Mouse (Mus musculus) stomach, postnatal 0 days (tissue): ENCODE results near the gene Susd3. TPM values are rescaled to one million over a fixed set of nuclear protein-coding genes. Genes with fewer than 3 reads are reported as not detected.

Experiments used
- ATAC-seq: fragments of 200-750 bp; cut with Nextera tagmentation; 2 replicates; pipeline ENCODE4 v1.8.0; 2017; ENCODE audit not compliant: low FRiP score, low TSS enrichment
- DNase-seq: peaks from one replicate; pipeline ENCODE4 v3.0.0-alpha.2; 2016; ENCODE audit warnings: low spot score
- H3K27ac ChIP-seq: fragments of 300-500 bp; sonication (generic); replicated peaks from 2 replicates; pipeline ENCODE4 v1.5.1; 2014; ENCODE audit warnings: mild to moderate bottlenecking, control low read depth
- H3K27me3 ChIP-seq: fragments of 300-500 bp; sonication (generic); 2 replicates; pipeline ENCODE4 v1.6.1; 2014; ENCODE audit warnings: low read length; ENCODE audit not compliant: control insufficient read depth, insufficient read depth
- H3K36me3 ChIP-seq: fragments of 300-500 bp; sonication (generic); 2 replicates; pipeline ENCODE4 v1.6.1; 2014; ENCODE audit warnings: low read length, mixed read lengths; ENCODE audit not compliant: control insufficient read depth, insufficient read depth
- H3K4me1 ChIP-seq: fragments of 300-500 bp; sonication (generic); replicated peaks from 2 replicates; pipeline ENCODE4 v1.6.1; 2014; ENCODE audit warnings: antibody characterized with exemption; ENCODE audit not compliant: control insufficient read depth, insufficient read depth
- H3K4me2 ChIP-seq: fragments of 300-500 bp; sonication (generic); replicated peaks from 2 replicates; pipeline ENCODE4 v1.6.1; 2014; ENCODE audit warnings: low read depth, mild to moderate bottlenecking, control low read depth, moderate library complexity
- H3K4me3 ChIP-seq: fragments of 300-500 bp; sonication (generic); 2 replicates; pipeline ENCODE4 v1.5.1; 2014; ENCODE audit warnings: low read depth, low read length, control low read depth
- H3K9ac ChIP-seq: fragments of 300-500 bp; sonication (generic); 2 replicates; pipeline ENCODE4 v1.6.1; 2014; ENCODE audit warnings: mild to moderate bottlenecking, low read length, control low read depth, mixed read lengths
- H3K9me3 ChIP-seq: fragments of 300-500 bp; sonication (generic); 2 replicates; pipeline ENCODE4 v1.6.1; 2016; ENCODE audit warnings: low read length; ENCODE audit not compliant: control insufficient read depth
- CTCF ChIP-seq: IDR thresholded peaks from 2 replicates; pipeline ENCODE4 v1.5.1; 2016; ENCODE audit warnings: antibody characterized with exemption, low read depth, mild to moderate bottlenecking, moderate library complexity
- EP300 ChIP-seq: optimal IDR thresholded peaks from 2 replicates; pipeline ENCODE3; 2016; ENCODE audit warnings: antibody characterized with exemption
- WGBS: fragments of 180-500 bp; shearing (Covaris S2); extraction: QIAGEN DNeasy Blood & Tissue Kit; methylation state at CpG from one replicate; pipeline ENCODE4 v1.1.7; 2014; 5-methylcytosine and 5-hydroxymethylcytosine counted together
- polyA plus RNA-seq: library from polyadenylated mRNA; unstranded; fragments of >200 nt; fragmentation: Nextera tagmentation; extraction: Ambion mirVana; gene quantifications from 2 replicates; pipeline ENCODE4 v1.2.1, GENCODE M21; 2015

The Susd3 gene
- polyA plus RNA-seq, 1 experiment from 2014 or later: 1.2 TPM

DNA sequence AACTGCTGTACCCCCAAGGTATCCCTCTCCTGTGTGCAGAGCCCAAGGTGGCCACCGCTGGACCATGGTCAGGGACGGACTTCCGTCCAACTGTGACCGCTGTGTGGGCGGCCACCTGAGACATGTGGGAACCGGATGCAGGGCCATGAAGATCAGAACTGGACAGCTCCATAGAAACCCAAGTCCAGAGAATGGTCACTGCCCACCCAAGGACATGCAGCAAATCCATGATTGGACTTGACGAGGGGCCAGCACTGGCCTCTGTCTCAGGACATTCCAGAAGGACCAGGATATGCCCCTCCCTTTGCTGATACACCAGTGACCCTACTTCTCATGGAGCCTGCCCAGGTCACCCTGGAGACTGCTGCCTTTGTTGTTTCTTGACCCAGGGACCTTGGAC lies 52.9 kb downstream of the Susd3 start:
- ATAC-seq: no peak
- 86% methylated on average over 7 of the region's 7 CpGs for WGBS
- H3K9me3 ChIP-seq: no peaks in the 10 kb centered on the region

DNA sequence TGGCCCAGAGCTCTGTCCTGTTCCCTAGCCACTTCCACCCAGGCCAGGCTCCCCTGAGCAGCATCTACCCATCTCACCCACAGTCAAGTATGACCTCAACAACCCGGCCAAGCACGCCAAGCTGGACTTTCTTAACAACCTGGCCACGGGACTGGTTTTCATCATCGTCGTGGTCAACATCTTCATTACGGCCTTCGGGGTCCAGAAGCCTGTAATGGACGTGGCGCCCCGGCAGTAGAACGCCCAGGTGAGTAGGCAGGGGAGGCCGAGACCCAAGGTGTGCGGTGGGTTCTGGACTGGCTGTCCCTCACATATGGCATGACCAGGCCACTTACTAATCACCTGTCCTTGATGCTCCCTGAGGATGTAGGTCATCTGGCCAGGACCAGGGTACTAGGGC lies 53.7 kb downstream of the Susd3 start:
- DNase-seq: no peak
- Histone ChIP-seq H3K4me2 (no peak overlapping the region), H3K9ac (no peak overlapping the region), H3K4me1 (no peaks in the 10 kb centered on the region), H3K4me3 (no peak overlapping the region), H3K27ac (no peak overlapping the region), H3K9me3 (no peaks in the 10 kb centered on the region), H3K27me3 (no peaks in the 10 kb centered on the region), H3K36me3 (peaks cover 12% of the 10 kb centered on the region)
- WGBS: 94% methylated on average over 13 of the region's 13 CpGs
- no peak for ATAC-seq
- TF ChIP-seq CTCF (no peak), EP300 (no peak)

More for the DNA sequence above, 52.9 kb downstream of the Susd3 start:
- Histone ChIP-seq H3K4me2 (no peak overlapping the region), H3K27ac (no peak overlapping the region), H3K27me3 (no peaks in the 10 kb centered on the region), H3K4me1 (no peaks in the 10 kb centered on the region), H3K9ac (no peak overlapping the region), H3K36me3 (peaks cover 12% of the 10 kb centered on the region), H3K4me3 (no peak overlapping the region)
- no peak for DNase-seq
- TF ChIP-seq EP300: no peak
- TF ChIP-seq CTCF: no peak

DNA sequence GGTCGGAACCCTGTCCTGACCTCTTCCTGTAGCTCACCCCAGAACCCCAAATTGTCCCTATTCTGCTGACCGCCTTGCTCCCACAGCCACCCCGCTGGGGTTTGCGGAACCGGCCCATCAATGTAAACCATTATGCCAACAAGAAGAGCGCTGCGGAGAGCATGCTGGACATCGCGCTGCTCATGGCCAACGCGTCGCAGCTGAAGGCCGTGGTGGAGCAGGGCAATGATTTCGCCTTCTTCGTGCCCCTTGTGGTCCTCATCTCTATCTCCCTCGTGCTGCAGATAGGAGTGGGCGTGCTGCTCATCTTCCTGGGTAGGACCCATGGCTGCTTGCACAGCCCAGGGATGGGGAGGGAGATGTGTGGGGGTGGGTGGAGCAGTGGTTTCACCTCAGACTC lies 54.9 kb downstream of the Susd3 start:
- H3K4me2 ChIP-seq: no peak overlapping the region
- no peak overlapping the region for H3K27ac ChIP-seq
- peaks cover 12% of the 10 kb centered on the region for H3K36me3 ChIP-seq
- no peaks in the 10 kb centered on the region for H3K9me3 ChIP-seq
- no peak overlapping the region for H3K9ac ChIP-seq
- no peak overlapping the region for H3K4me3 ChIP-seq
- H3K4me1 ChIP-seq: no peaks in the 10 kb centered on the region
- 95% methylated on average over 17 of the region's 17 CpGs for WGBS
- no peak for DNase-seq
- no peak for ATAC-seq
- no peak for TF ChIP-seq EP300
- no peak for TF ChIP-seq CTCF
- no peaks in the 10 kb centered on the region for H3K27me3 ChIP-seq

GRCm38 (mm10) chr13:49192156-49192855 lies 56.2 kb downstream of the Susd3 start:
- Histone ChIP-seq H3K27me3 (no peaks in the 10 kb centered on the region), H3K4me2 (no peak overlapping the region), H3K4me1 (no peaks in the 10 kb centered on the region), H3K4me3 (no peak overlapping the region), H3K9ac (no peak overlapping the region), H3K9me3 (no peaks in the 10 kb centered on the region), H3K36me3 (peaks cover 12% of the 10 kb centered on the region), H3K27ac (no peak overlapping the region)
- ATAC-seq: no peak
- no peak for TF ChIP-seq EP300
- TF ChIP-seq CTCF: no peak
- DNase-seq: no peak
- WGBS: 65% methylated on average over 16 of the region's 16 CpGs

DNA sequence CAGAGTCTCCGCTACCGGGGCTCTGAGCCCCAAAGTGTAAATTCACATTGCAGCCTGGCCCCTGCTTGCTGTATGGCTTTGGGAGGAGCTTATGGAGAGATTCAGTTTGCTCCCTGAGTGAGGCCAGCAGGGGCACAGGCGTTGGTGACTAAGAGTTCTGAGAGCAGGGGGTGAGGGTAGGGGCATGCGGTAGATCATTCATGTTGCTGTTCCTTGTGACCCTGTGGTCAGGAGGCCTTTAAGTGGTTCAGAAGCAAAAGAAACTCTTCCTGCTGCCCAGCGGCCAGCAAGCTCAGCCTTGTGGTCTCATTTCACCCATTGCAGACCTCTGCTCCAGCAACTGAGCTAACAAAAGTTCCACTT lies 56.9 kb downstream of the Susd3 start:
- Histone ChIP-seq H3K4me3 (no peak overlapping the region), H3K27me3 (no peaks in the 10 kb centered on the region), H3K4me1 (peaks cover 5% of the 10 kb centered on the region), H3K27ac (no peak overlapping the region), H3K4me2 (no peak overlapping the region), H3K9me3 (no peaks in the 10 kb centered on the region), H3K36me3 (peaks cover 9% of the 10 kb centered on the region), H3K9ac (peak overlapping the region; percentile 1; the same call in 1 of the 2 replicates)
- WGBS: 32% methylated on average over 5 of the region's 5 CpGs
- DNase-seq: no peak
- ATAC-seq: no peak
- TF ChIP-seq CTCF (no peak), EP300 (no peak)

DNA sequence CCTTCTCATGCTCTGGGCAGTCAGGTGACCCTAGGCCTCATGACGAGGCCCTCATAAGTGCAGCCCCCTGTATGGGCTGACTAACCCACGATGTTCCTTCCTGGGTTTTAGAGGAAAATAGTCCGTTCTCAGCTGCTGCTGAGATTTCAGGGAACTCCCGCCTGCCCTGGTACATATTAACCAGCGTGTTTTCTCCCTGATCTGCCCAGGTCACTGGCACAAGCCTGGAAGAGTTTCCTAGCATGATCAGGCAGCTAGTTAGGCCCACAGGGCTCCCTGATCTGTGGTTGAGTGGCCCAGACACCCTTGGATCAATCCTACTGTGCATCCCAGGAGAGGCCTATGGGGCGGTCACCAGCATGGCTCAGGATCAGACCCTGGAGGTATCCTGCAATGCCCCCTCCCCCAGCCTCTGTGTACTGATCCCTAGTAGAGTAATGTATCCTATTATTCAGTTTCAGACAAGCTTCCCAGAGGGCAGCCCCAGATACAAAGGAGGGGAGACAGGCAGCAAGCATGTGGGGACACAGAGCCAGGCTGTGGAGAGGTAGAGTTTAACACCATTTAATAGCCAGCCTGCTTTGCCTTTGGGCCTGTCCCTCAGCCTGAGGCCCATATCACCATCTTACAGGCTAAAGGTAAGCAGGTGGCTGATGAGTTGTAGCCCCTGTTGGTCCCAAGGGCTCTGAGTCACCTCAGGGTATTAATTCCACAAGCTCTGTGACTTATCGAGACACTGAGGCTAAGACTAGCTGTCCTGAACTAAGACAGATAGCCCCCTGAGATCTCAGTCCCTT lies 57.4 kb downstream of the Susd3 start:
- ATAC-seq: no peak
- Histone ChIP-seq H3K27me3 (no peaks in the 10 kb centered on the region), H3K36me3 (peaks cover 9% of the 10 kb centered on the region), H3K27ac (peak overlapping the region; percentile 61; the same call in 1 of the 2 replicates), H3K9ac (peak overlapping the region; percentile 1; the same call in 1 of the 2 replicates), H3K4me2 (no peak overlapping the region), H3K4me1 (peaks cover 8% of the 10 kb centered on the region), H3K9me3 (no peaks in the 10 kb centered on the region), H3K4me3 (no peak overlapping the region)
- no peak for DNase-seq
- 54% methylated on average over 7 of the region's 7 CpGs for WGBS
- TF ChIP-seq CTCF: no peak
- no peak for TF ChIP-seq EP300
